In genomic region chr10:87494596-87494995, GRCm38 (mm10) we compare ENCODE assay signal across 9 mouse cellular contexts. TPM values are rescaled to one million over a fixed set of nuclear protein-coding genes. Genes with fewer than 3 reads are reported as not detected.
DNase-seq lines count a peak whose midpoint lies in the region; ATAC-seq and TF ChIP-seq lines count a peak whose summit lies in the region.
"Had no signal": no experiment of that assay in that cellular context is flagged by ENCODE, and none has a peak within 500 bp of the region (broad histone marks: within the 10 kb centered on the region; RNA-seq: fewer than 3 reads in every experiment).

No protein-coding gene starts in this region.

- DNase-seq in ovary, postnatal 36 days (ENCODE audit: low spot score): peak; percentile 24
- DNase-seq in ovary, postnatal 10 days (ENCODE audit: low spot score): no peak
- no peak for DNase-seq in kidney, postnatal 0 days (ENCODE audit: low spot score)
- peak; percentile 79 for DNase-seq in midbrain, embryonic 14.5 days
- no peak for DNase-seq in testis, postnatal 14 days (ENCODE audit: low spot score)

- peaks cover 15% of the 10 kb centered on the region for H3K4me1 ChIP-seq in embryonic facial prominence, embryonic 12.5 days
- peaks cover 0 to 13% of the 10 kb centered on the region in 2 experiments; a peak in 2 of 4 replicates for H3K4me1 ChIP-seq in heart, embryonic 14.5 days (ENCODE audit: control insufficient read depth in 2 of 2, insufficient read depth in 2 of 2, low read length in 2 of 2)
- H3K4me1 ChIP-seq in kidney, postnatal 0 days (replicated peaks; ENCODE audit: insufficient read depth, low read length): peaks cover 6% of the 10 kb centered on the region; the same call in 1 of the 2 replicates
- peaks cover 29% of the 10 kb centered on the region for H3K4me1 ChIP-seq in midbrain, embryonic 14.5 days (ENCODE audit: control insufficient read depth, insufficient read depth, low read length)

- 0 out of 2 replicates have a peak, but pooled peaks cover 4% of the 10 kb centered on the region for H3K9me3 ChIP-seq in embryonic facial prominence, embryonic 12.5 days
- H3K9me3 ChIP-seq in heart, embryonic 14.5 days (ENCODE audit: control insufficient read depth, low read length): no peaks in the 10 kb centered on the region; the same call in 1 of the 2 replicates
- no peaks in the 10 kb centered on the region for H3K9me3 ChIP-seq in kidney, postnatal 0 days (replicated peaks; ENCODE audit: low read length)
- 0 out of 2 replicates have a peak, but pooled peaks cover 2% of the 10 kb centered on the region for H3K9me3 ChIP-seq in midbrain, embryonic 14.5 days (ENCODE audit: control insufficient read depth, low read length)

- no peak for TF ChIP-seq CTCF in kidney, postnatal 0 days (IDR thresholded peaks at IDR 0.05; ENCODE audit: low read depth)

- H3K27me3 ChIP-seq in embryonic facial prominence, embryonic 12.5 days: peaks cover 83% of the 10 kb centered on the region
- H3K27me3 ChIP-seq in heart, embryonic 14.5 days (ENCODE audit: control insufficient read depth, insufficient read depth, low read length): peaks cover 89% of the 10 kb centered on the region
- peaks cover 80% of the 10 kb centered on the region for H3K27me3 ChIP-seq in kidney, postnatal 0 days (ENCODE audit: insufficient read depth, low read length)
- no peaks in the 10 kb centered on the region for H3K27me3 ChIP-seq in midbrain, embryonic 14.5 days (ENCODE audit: control insufficient read depth, insufficient read depth, low read length)

- under 1% methylated on average over 18 of the region's 18 CpGs for WGBS in embryonic facial prominence, embryonic 12.5 days
- WGBS in heart, embryonic 14.5 days: 2% methylated on average over 18 of the region's 18 CpGs
- 6% methylated on average over 18 of the region's 18 CpGs for WGBS in kidney, postnatal 0 days
- under 1% methylated on average over 18 of the region's 18 CpGs for WGBS in midbrain, embryonic 14.5 days

- peak overlapping the region; percentile 99 for H3K4me2 ChIP-seq in embryonic facial prominence, embryonic 12.5 days (replicated peaks)
- H3K4me2 ChIP-seq in heart, embryonic 14.5 days (ENCODE audit: low read length): peak overlapping the region; percentile 57
- H3K4me2 ChIP-seq in kidney, postnatal 0 days (ENCODE audit: low read length): peak overlapping the region; percentile 46
- peak overlapping the region; percentile 81 for H3K4me2 ChIP-seq in midbrain, embryonic 14.5 days (ENCODE audit: low read length)

- H3K4me3 ChIP-seq in embryonic facial prominence, embryonic 12.5 days: peak overlapping the region; percentile 67
- peak overlapping the region in 1 of 2 experiments; percentile 61; a peak in 3 of 4 replicates for H3K4me3 ChIP-seq in heart, embryonic 14.5 days (ENCODE audit: control insufficient read depth in 1 of 2, insufficient read depth in 1 of 2, low read depth in 1 of 2, low read length in 2 of 2)
- H3K4me3 ChIP-seq in kidney, postnatal 0 days (replicated peaks; ENCODE audit: low read depth, low read length): peak overlapping the region; percentile 17
- peak overlapping the region; percentile 80 for H3K4me3 ChIP-seq in midbrain, embryonic 14.5 days (replicated peaks; ENCODE audit: low read depth, low read length)

- no peak; the same call in 1 of the 2 replicates for ATAC-seq in embryonic facial prominence, embryonic 12.5 days (ENCODE audit: insufficient number of reproducible peaks, insufficient read depth, low FRiP score, low TSS enrichment)
- ATAC-seq in heart, embryonic 14.5 days (ENCODE audit: insufficient number of reproducible peaks, insufficient read depth, low FRiP score, low read depth): no peak
- ATAC-seq in kidney, postnatal 0 days (replicated peaks; ENCODE audit: low FRiP score, low read depth): no peak
- peak; percentile 62 for ATAC-seq in midbrain, embryonic 14.5 days (ENCODE audit: low FRiP score, low TSS enrichment)
- ATAC-seq in megakaryocyte-erythroid progenitor cell, adult 5-6 weeks (replicated peaks; ENCODE audit: low FRiP score, low TSS enrichment, poor library complexity, severe bottlenecking): no peak

- H3K27ac ChIP-seq in embryonic facial prominence, embryonic 12.5 days: no peak overlapping the region
- H3K27ac ChIP-seq in heart, embryonic 14.5 days (replicated peaks in 1 of 2; ENCODE audit: control insufficient read depth in 1 of 2, insufficient read depth in 1 of 2, low read depth in 2 of 2, low read length in 2 of 2): no peak overlapping the region
- H3K27ac ChIP-seq in kidney, postnatal 0 days: no peak overlapping the region
- H3K27ac ChIP-seq in midbrain, embryonic 14.5 days (replicated peaks; ENCODE audit: low read depth, low read length): peak overlapping the region; percentile 95; the same call in 1 of the 2 replicates

- H3K36me3 ChIP-seq in embryonic facial prominence, embryonic 12.5 days: no peaks in the 10 kb centered on the region
- H3K36me3 ChIP-seq in heart, embryonic 14.5 days (ENCODE audit: control insufficient read depth, insufficient read depth, low read length): no peaks in the 10 kb centered on the region
- no peaks in the 10 kb centered on the region for H3K36me3 ChIP-seq in kidney, postnatal 0 days (ENCODE audit: insufficient read depth, low read length)
- H3K36me3 ChIP-seq in midbrain, embryonic 14.5 days (ENCODE audit: control insufficient read depth, insufficient read depth, low read length): no peaks in the 10 kb centered on the region

- peak overlapping the region; percentile 19; the same call in 1 of the 2 replicates for H3K9ac ChIP-seq in embryonic facial prominence, embryonic 12.5 days
- H3K9ac ChIP-seq in heart, embryonic 14.5 days (ENCODE audit: low read length): no peak overlapping the region
- H3K9ac ChIP-seq in kidney, postnatal 0 days (ENCODE audit: low read depth, low read length): no peak overlapping the region
- H3K9ac ChIP-seq in midbrain, embryonic 14.5 days (replicated peaks; ENCODE audit: low read length): peak overlapping the region; percentile 42; the same call in 1 of the 2 replicates

RNA-seq across cellular contexts. Expression of gene Ascl1, which starts 1.1 kb away (rescaled TPM):
- 5.7 and 6.2 TPM in 2 replicates for polyA plus RNA-seq in embryonic facial prominence, embryonic 12.5 days (2016; fragmentation: Nextera tagmentation; extraction: Ambion mirVana)
- 0.08 and 0.36 TPM in 2 replicates for polyA plus RNA-seq in heart, embryonic 14.5 days (2014; fragmentation: Nextera tagmentation; extraction: Ambion mirVana)
- 0.30 and 0.41 TPM in 2 replicates for polyA plus RNA-seq in kidney, postnatal 0 days (2015; fragmentation: Nextera tagmentation; extraction: Ambion mirVana)
- polyA plus RNA-seq in midbrain, embryonic 14.5 days (2014; fragmentation: Nextera tagmentation; extraction: Ambion mirVana): 19.2 and 30.5 TPM in 2 replicates
- total RNA-seq in megakaryocyte-erythroid progenitor cell, adult 5-6 weeks (2014; fragmentation: Nextera tagmentation): not detected in 2 replicates
- total RNA-seq in megakaryocyte-erythroid progenitor cell, adult 5-6 weeks (2017): not detected in 2 replicates

RNA-seq across cellular contexts. Expression of gene Pah, which starts 27.0 kb away (rescaled TPM):
- not detected in 2 replicates for polyA plus RNA-seq in embryonic facial prominence, embryonic 12.5 days (2016; fragmentation: Nextera tagmentation; extraction: Ambion mirVana)
- polyA plus RNA-seq in heart, embryonic 14.5 days (2014; fragmentation: Nextera tagmentation; extraction: Ambion mirVana): not detected in 2 replicates
- 40.9 and 52.9 TPM in 2 replicates for polyA plus RNA-seq in kidney, postnatal 0 days (2015; fragmentation: Nextera tagmentation; extraction: Ambion mirVana)
- polyA plus RNA-seq in midbrain, embryonic 14.5 days (2014; fragmentation: Nextera tagmentation; extraction: Ambion mirVana): not detected in 2 replicates
- not detected in 2 replicates for total RNA-seq in megakaryocyte-erythroid progenitor cell, adult 5-6 weeks (2014; fragmentation: Nextera tagmentation)
- total RNA-seq in megakaryocyte-erythroid progenitor cell, adult 5-6 weeks (2017): not detected in 2 replicates
- polyA plus RNA-seq: small intestine, adult 2 months had no signal

Comparison
In these comparisons a context has a peak if more than half of its experiments do, and no peak if none do; other contexts are left out.
1. DNase-seq: peak in ovary, postnatal 36 days (single experiment) and midbrain, embryonic 14.5 days (single experiment); none in ovary, postnatal 10 days (single experiment), kidney, postnatal 0 days (single experiment) and testis, postnatal 14 days (single experiment).
2. H3K4me2 ChIP-seq: peak in every context shown above with its lines; median percentile 99 in embryonic facial prominence, embryonic 12.5 days; 81 in midbrain, embryonic 14.5 days; 57 in heart, embryonic 14.5 days; 46 in kidney, postnatal 0 days.
3. H3K9ac ChIP-seq: peak in embryonic facial prominence, embryonic 12.5 days (single experiment) and midbrain, embryonic 14.5 days (single experiment); none in heart, embryonic 14.5 days (single experiment) and kidney, postnatal 0 days (single experiment).
4. RNA of gene Pah, which starts 27.0 kb away (polyA plus RNA-seq): 40.9 to 52.9 TPM in kidney, postnatal 0 days; not detected in embryonic facial prominence, embryonic 12.5 days, not detected in heart, embryonic 14.5 days and not detected in midbrain, embryonic 14.5 days; every median in the first group is over 10 times any median in the second.